Mouse (Mus musculus): Measurements from ENCODE around the gene Dock2. TPM values are rescaled to one million over a fixed set of nuclear protein-coding genes. Genes with fewer than 3 reads are reported as not detected.

The Dock2 gene
- total RNA-seq, 1 experiment from 2014 or later = 4.3 TPM

DNA sequence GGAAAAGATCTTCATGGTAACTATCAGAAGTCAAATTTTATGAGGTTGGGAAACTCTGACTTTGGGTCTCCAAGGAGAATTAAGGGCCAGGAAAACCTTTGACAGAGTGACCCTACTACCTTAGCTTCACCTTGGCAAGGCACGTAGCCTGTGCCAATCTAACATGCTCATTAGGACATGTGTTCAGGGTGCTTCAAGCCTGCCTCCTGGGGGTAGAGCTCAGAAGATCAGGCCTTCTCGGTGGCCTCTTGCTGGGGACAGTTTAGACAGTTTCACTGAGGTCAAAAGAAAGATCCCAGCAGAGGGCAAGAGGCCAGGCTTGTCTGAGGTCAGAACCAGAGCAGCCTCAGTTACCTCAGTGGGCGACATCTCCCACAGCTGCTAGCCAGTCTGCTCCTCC lies 590.0 kb downstream of the Dock2 start:
- peak; percentile 14 for DNase-seq

DNA sequence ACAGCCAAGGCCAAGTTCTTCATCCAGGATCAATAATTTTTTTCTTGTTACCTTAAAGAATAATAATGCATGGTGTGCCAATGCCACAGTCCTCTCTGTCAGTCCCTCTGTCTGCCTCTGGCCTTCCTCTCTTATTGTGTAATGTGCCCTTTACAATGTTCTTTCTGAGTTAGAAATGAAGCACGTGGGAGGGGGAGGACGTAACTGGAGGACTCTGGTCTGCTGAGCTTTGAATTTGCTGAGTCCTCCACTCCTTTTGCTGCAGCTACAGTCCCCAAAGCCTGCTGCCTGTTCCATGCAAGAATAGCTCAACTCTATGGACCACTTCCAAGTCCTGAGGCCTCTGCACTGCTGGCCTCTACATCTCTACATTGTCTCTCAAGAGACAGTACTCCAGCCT lies 599.4 kb downstream of the Dock2 start:
- no peak for DNase-seq

DNA sequence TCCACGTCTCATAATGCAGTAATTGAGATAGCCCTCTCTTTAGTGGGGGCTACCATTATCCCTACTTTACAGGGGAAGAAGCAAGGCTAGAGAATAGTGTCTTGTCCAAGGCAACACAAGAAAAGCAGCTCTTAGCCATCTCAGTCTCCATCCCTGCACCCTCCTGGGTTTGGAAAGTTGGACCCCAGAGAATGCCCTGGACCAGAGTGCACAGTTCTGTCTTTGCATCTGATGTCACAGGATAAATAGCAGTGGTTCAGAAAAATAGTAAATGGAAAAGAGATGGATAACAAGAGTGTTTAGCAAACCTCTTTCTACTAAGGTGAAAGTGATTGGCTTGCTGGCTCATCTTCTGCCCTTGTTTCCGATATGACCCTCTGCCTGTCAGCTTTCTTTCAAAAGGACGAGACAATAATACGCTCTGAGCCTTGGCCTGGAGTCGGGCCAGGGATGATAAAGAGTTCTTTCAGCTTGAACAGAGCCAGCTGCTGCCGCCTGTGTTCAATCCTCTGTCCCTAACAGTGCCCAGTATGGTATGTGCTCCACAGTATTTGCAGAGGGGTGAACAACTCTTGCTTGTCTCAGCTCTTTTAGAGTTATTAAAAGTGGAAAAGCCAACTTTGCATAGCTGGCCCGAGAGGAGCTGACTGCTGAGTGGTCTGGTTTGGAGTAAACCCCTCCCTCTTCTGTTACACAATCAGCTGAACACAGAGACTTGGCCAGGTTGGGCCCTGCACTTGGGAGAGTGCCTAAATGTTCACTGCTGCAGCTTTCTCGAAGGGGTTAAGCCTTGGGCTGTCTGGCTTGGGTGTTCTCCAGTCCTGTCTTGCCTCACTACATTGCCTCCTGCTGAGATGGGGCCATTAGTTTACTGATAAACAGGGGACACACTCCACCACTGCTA lies 602.2 kb downstream of the Dock2 start:
- peak; percentile 44 for DNase-seq

- DNase-seq = peak; percentile 61
These were observed 604.9 kb downstream of the Dock2 start for GRCm38 (mm10) chr11:34178752-34179151.

Other genes with a start within 250 kb of the Dock2 start
- gene Spdl1, start 49.7 kb upstream of the Dock2 start, total RNA-seq (2021) = 3.8 and 5.1 TPM in 2 replicates